Mouse (Mus musculus) kidney, adult 9 months (tissue): Measurements from ENCODE around the gene Pon3.

Experiments used
- DNase-seq: peaks from one replicate; pipeline ENCODE4 v3.0.0; 2022

The Pon3 gene

GRCm38 (mm10) chr6:5255722-5256451 is at the start of gene Pon3:
Pon3 (minus strand) TSS chr6:5256286.
- DNase-seq: peak; percentile 57

GRCm38 (mm10) chr6:5304956-5305355 is 48.9 kb upstream of the Pon3 start:
- peak; percentile 55 for DNase-seq

GRCm38 (mm10) chr6:5300629-5301028 is 44.5 kb upstream of the Pon3 start:
- no peak for DNase-seq

- no peak for DNase-seq
Observed at GRCm38 (mm10) chr6:5299561-5299960, 43.5 kb upstream of the Pon3 start.

- peak; percentile 73 for DNase-seq
Observed at GRCm38 (mm10) chr6:5298092-5298554, 42.0 kb upstream of the Pon3 start, which contains the start of gene Pon2. Pon2 (minus strand) TSS chr6:5298455.

- DNase-seq: peak; percentile 60
Observed at GRCm38 (mm10) chr6:5297321-5298091, 41.4 kb upstream of the Pon3 start.

DNA sequence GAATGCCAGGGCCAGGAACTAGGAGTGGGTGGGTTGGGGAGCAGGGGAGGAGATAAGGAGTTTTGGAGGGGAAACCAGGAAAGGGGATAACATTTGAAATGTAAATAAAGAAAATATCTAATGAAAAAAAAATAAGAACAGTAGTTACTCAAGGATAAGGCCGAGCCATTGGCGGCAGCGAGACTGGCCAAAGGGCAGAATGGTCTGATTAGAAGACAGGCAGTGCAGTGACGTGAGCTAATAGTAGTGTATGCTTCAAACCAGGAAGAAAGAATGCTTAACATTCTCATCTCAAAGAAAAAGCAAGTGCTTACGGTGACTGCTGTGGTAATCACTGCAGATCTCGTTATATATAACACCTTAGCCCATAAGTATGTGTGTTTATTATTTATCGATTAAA is 40.0 kb upstream of the Pon3 start:
- no peak for DNase-seq

DNA sequence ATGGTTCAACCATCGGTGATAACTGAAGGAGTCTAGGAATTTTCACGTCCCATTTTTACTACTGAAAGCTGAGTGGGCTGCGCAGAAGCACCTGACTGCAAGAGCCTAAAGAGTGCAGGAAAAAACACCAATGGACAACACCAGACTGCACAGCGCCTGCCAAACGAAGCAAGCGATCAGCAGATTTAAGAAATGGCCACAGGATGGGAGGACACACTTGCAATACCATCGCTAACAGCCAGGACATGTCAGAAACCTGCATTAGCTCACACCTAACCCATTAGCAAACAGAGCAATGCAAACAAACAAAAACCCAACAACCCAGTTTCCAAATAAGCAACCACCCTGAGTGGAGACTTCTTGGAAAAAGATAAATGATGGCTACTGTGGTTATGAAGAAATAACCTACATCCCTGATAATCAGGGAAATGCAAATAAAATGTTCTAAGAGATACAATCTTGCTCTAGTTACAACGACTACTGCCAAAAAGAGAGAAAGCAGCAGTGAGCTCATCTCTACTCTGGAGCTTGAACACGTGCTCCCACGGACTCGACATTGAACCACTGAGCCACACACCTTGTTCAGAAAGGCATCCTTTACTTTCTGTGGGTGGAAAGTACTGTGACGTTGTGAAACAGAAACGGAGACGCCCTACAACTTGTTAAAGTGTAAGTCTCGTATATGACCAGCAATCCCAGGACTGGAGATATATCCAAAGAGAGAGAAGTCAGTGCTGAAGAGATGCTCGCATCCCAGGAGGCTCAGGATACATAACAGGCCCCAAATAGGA is 38.8 kb upstream of the Pon3 start:
- no peak for DNase-seq

DNA sequence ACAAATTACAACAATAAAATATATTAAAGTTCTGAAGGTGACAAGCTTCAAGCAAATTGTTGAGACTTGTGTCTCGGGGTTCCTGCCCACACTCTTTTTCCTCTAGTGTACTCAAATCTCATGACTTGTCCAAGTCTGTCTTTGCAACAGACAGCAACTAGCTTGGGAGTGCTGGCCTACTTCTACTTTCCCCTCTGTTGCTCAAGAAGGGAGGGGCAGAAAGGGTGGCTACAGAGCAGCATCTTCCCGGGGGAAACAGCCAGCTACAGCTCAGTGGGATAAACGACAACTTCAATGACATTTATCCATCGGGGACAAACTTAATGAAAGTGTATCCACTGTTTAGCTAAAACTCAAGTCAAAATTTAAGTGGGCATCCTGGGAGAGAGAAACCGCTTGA is 36.8 kb upstream of the Pon3 start:
- DNase-seq: no peak

GRCm38 (mm10) chr6:5291450-5291849 is 35.4 kb upstream of the Pon3 start:
- peak; percentile 16 for DNase-seq

DNA sequence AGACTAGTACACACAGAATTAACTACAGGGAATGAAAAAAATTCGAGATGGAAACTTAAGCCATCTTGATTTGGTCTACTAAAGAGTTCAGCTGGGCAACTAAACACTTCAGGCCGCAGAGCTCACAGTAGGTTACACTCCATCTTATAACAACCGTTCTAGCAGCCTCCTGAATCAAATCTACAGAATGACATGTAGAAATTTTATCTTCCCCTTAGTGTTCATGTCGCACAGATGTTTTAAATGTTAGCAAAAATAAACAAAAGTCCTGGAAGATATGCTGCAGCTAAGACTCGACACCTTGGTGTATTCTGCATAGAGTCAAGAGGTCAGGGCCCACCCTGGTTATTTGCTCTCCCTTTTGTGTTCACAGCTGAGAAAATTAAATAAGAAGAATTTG is 31.8 kb upstream of the Pon3 start:
- DNase-seq: no peak

- no peak for DNase-seq
Observed at GRCm38 (mm10) chr6:5287392-5287791, 31.3 kb upstream of the Pon3 start.

GRCm38 (mm10) chr6:5282418-5282817 is 26.3 kb upstream of the Pon3 start:
- DNase-seq: no peak

GRCm38 (mm10) chr6:5280576-5281305 is 24.7 kb upstream of the Pon3 start:
- DNase-seq: no peak

GRCm38 (mm10) chr6:5277972-5278371 is 21.9 kb upstream of the Pon3 start:
- DNase-seq: no peak

DNA sequence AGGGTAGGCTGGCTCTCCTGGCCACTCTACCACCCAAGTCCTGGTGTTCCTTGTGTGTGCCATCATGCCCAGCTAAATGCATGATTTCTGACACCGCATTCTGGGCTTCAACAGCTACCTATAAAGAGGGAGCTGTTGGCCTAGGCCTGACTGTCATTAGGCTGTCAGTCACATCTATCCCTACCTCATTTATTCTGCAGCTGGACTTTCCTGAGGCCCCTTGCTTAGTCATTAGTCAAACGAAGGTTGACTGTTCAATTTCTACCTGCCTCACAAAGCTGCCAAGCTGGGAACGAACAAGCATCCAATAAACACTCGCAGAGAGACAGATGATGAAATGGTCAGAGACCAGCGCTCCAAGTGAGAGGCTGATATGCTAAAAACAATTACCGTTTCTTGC is 13.6 kb upstream of the Pon3 start:
- no peak for DNase-seq

DNA sequence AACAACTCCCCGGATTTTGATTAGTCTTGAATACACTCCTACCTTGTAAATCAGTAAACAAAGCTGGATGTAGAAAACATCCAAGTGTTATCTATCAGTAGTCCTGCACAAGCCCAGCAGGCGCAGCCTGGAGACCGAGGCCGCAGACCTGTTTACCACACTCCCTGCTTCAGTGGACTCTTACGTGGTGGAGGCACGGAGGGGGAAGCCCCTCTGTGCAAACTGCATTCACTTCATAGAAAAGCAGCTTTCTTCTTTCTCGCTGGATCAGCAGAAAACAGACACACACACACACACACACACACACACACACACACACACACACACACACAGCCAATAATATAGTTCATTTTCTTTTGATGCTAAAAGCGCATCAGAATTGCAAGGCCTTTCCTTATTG is 8.7 kb upstream of the Pon3 start:
- no peak for DNase-seq

DNA sequence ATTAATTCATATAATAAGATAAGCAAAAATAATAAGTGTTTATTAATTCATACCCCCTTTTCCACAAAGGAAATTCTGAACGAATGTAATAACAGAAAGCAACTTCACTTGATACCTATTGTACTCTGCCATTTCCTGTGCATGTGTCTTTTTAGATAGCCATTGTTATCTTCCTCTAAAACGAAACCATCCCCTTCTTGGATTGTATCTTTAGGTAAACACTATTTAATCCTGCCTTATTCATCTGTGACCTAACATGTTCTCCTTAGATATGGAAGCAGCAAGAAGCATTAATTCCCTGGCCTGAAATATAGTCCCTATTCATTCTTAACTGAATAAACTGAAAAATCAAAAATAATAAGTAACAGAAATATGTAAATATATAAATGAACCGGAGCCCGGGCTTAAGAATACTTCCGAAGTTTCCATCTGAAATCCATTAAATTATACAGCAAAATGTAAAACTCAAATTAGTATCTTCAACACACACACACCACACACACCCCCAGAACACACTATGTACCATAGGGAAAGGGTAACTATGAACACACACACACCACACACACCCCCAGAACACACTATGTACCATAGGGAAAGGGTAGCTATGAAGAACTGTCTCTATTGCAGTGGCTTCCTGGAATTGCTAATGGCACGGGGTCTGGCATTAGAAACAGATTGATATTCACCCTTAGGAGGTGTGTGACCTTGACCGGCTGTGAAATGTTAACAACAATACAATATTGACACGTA is 7.3 kb upstream of the Pon3 start:
- no peak for DNase-seq

GRCm38 (mm10) chr6:5262322-5263249 is 6.5 kb upstream of the Pon3 start:
- DNase-seq: no peak

DNA sequence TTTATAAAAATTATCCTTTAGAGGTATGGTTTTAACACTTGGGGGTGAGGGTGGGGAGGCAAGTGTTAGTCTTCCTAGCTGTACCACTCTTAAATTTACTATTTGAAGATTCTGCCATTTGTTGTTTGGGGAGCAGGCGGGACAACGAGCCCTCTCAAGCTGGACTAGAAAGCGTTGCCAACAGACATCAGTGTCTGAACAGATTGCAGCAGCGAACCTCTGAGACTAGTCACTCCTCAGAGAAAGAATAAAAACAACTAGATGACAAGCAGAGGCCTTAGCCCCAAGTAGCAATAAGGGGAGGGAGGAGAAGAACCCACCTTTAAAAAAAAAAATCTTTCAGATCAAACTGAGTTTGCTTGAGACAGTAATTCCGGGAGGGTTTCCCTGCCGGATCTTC is 795 bp downstream of the Pon3 start:
- no peak for DNase-seq

GRCm38 (mm10) chr6:5254869-5255268 is 1.2 kb downstream of the Pon3 start:
- no peak for DNase-seq
